Mouse (Mus musculus): ENCODE results near the gene Hpn.

GRCm38 (mm10) chr7:31074713-31075069, 40.4 kb downstream of the Hpn start:
- TF ChIP-seq POLR2A (IDR thresholded peaks at IDR 0.05; ENCODE audit: control insufficient read depth, extremely low read depth, insufficient read depth, low read length, poor library complexity) (no peak), CTCF (IDR thresholded peaks at IDR 0.05; ENCODE audit: borderline replicate concordance, control insufficient read depth, extremely low read depth, insufficient read depth, low read length, poor library complexity) (no peak)
